In the genomic region with DNA sequence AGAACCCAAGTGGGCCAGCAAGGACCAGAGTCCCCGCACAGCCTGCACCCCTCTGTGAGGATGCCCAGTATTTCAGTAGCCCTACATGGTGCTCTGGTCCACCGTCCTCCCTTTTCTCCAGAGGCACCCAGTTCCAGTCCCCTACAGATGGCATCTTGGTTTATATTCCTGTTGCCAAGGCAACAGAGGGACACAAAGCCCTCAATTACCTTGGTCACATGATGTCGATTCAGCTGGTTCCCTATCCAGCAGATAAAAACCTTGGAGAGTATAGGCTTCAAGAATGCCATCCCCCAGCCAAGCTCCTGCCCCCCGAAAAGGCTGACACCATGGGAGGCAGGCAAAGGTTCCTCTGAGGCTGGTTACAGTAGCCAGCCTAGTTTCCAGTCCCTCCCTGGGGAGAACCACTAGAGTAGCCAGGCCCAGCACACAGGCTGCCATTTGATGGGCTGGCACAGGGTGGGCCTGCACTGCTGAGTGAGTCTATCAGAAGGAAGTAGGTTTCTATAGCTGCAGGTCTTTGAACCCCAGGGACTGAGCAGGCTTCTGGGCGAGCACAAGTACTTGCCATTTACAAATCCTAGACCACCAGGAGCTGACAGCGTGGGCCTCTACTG, we compare ENCODE assay signal across 14 mouse cellular contexts. TPM values are rescaled to one million over a fixed set of nuclear protein-coding genes. Genes with fewer than 3 reads are reported as not detected.
DNase-seq lines count a peak whose midpoint lies in the region; ATAC-seq and TF ChIP-seq lines count a peak whose summit lies in the region.
"Had no signal": no experiment of that assay in that cellular context is flagged by ENCODE, and none has a peak within 500 bp of the region (broad histone marks: within the 10 kb centered on the region; RNA-seq: fewer than 3 reads in every experiment).

No protein-coding gene starts in this region.

- H3K9me3 ChIP-seq in forebrain, embryonic 12.5 days = no peaks in the 10 kb centered on the region
- H3K9me3 ChIP-seq in midbrain, embryonic 15.5 days = no peaks in the 10 kb centered on the region

- peak overlapping the region; percentile 83 for H3K27ac ChIP-seq in forebrain, embryonic 12.5 days
- H3K27ac ChIP-seq in layer of hippocampus, adult 2 months = peak overlapping the region; percentile 87
- peak overlapping the region; percentile 69 for H3K27ac ChIP-seq in midbrain, embryonic 15.5 days

- ATAC-seq in forebrain, embryonic 12.5 days (ENCODE audit: low FRiP score) = peak; percentile 77
- ATAC-seq in midbrain, embryonic 15.5 days (replicated peaks) = peak; percentile 53
- no peak for ATAC-seq in cerebellum, adult (ENCODE audit: insufficient number of reproducible peaks, low FRiP score, low TSS enrichment)
- no peak for ATAC-seq in inflammation-experienced regulatory T-cells, adult 6 months

- H3K4me2 ChIP-seq in forebrain, embryonic 12.5 days = no peak overlapping the region
- no peak overlapping the region for H3K4me2 ChIP-seq in midbrain, embryonic 15.5 days

- DNase-seq in brain, embryonic 18.5 days (ENCODE audit: low read depth, low spot score) = peak; percentile 42
- peak; percentile 34 to 63 for DNase-seq in layer of hippocampus, adult 2 months (ENCODE audit: low spot score in 2 of 2)
- DNase-seq in cerebellum, adult 9-11 months = no peak
- DNase-seq in kidney, adult 11 months = no peak
- DNase-seq: cerebellum, postnatal 14 days had no signal

- H3K4me1 ChIP-seq in forebrain, embryonic 12.5 days = peaks cover 20% of the 10 kb centered on the region
- H3K4me1 ChIP-seq in midbrain, embryonic 15.5 days = peaks cover 15% of the 10 kb centered on the region

- no peaks in the 10 kb centered on the region for H3K27me3 ChIP-seq in forebrain, embryonic 12.5 days
- H3K27me3 ChIP-seq in midbrain, embryonic 15.5 days (replicated peaks) = no peaks in the 10 kb centered on the region

- peaks cover 99% of the 10 kb centered on the region for H3K36me3 ChIP-seq in forebrain, embryonic 12.5 days (replicated peaks)
- H3K36me3 ChIP-seq in midbrain, embryonic 15.5 days (replicated peaks) = peaks cover 59% of the 10 kb centered on the region

- no peak overlapping the region for H3K4me3 ChIP-seq in forebrain, embryonic 12.5 days (replicated peaks)
- peak overlapping the region; percentile 8; the same call in 1 of the 2 replicates for H3K4me3 ChIP-seq in layer of hippocampus, adult 2 months
- no peak overlapping the region for H3K4me3 ChIP-seq in midbrain, embryonic 15.5 days

- WGBS in forebrain, embryonic 12.5 days = 74% methylated on average over 6 of the region's 6 CpGs
- 43% methylated on average over 6 of the region's 6 CpGs for WGBS in midbrain, embryonic 15.5 days

- H3K9ac ChIP-seq in forebrain, embryonic 12.5 days = no peak overlapping the region
- no peak overlapping the region; the same call in 1 of the 2 replicates for H3K9ac ChIP-seq in midbrain, embryonic 15.5 days

- TF ChIP-seq CTCF in layer of hippocampus, adult 2 months (conservative IDR thresholded peaks at IDR 0.05) = no peak

RNA-seq across cellular contexts. Expression of gene 1700061G19Rik, which starts 21.3 kb away (rescaled TPM):
- polyA plus RNA-seq in forebrain, embryonic 12.5 days (2016; fragmentation: Nextera tagmentation; extraction: Ambion mirVana) = 0.50 and 0.59 TPM in 2 replicates
- under 1 TPM; 0.13 to 0.22 TPM for total RNA-seq in layer of hippocampus, adult 2 months (2021)
- 0.37 and 0.49 TPM in 2 replicates for polyA plus RNA-seq in midbrain, embryonic 15.5 days (2015; fragmentation: Nextera tagmentation; extraction: Ambion mirVana)
- polyA plus RNA-seq in inflammation-experienced regulatory T-cells, adult 6 months (2017; shearing (Covaris generic)) = under 1 TPM; 0.21 to 0.57 (median 0.28) TPM
- total RNA-seq: megakaryocyte-erythroid progenitor cell, adult 5-6 weeks had no signal

RNA-seq across cellular contexts. Expression of gene Acsbg2, which starts 22.4 kb away (rescaled TPM):
- not detected in 2 replicates for polyA plus RNA-seq in forebrain, embryonic 12.5 days (2016; fragmentation: Nextera tagmentation; extraction: Ambion mirVana)
- total RNA-seq in layer of hippocampus, adult 2 months (2021) = not detected
- not detected in 2 replicates for polyA plus RNA-seq in midbrain, embryonic 15.5 days (2015; fragmentation: Nextera tagmentation; extraction: Ambion mirVana)
- polyA plus RNA-seq in inflammation-experienced regulatory T-cells, adult 6 months (2017; shearing (Covaris generic)) = not detected
- total RNA-seq: megakaryocyte-erythroid progenitor cell, adult 5-6 weeks had no signal
- polyA plus RNA-seq: heart, embryonic 16.5 days; large intestine, adult 2 months; liver, embryonic 16.5 days; spleen, adult 2 months had no signal

RNA-seq across cellular contexts. Expression of gene Mllt1, which starts 38.6 kb away (rescaled TPM):
- polyA plus RNA-seq in forebrain, embryonic 12.5 days (2016; fragmentation: Nextera tagmentation; extraction: Ambion mirVana) = 87.6 and 97.8 TPM in 2 replicates
- total RNA-seq in layer of hippocampus, adult 2 months (2021) = 10 to 100 TPM; 81.0 to 87.5 TPM
- 103 and 106 TPM in 2 replicates for polyA plus RNA-seq in midbrain, embryonic 15.5 days (2015; fragmentation: Nextera tagmentation; extraction: Ambion mirVana)
- 1 to 10 TPM; 5.4 to 6.2 (median 5.6) TPM for polyA plus RNA-seq in inflammation-experienced regulatory T-cells, adult 6 months (2017; shearing (Covaris generic))

Comparison
In these comparisons a context has a peak if more than half of its experiments do, and no peak if none do; other contexts are left out.
1. DNase-seq: peak in brain, embryonic 18.5 days (single experiment) and layer of hippocampus, adult 2 months (2 of 2); none in cerebellum, adult 9-11 months (single experiment) and kidney, adult 11 months (single experiment).
2. ATAC-seq: peak in forebrain, embryonic 12.5 days (single experiment) and midbrain, embryonic 15.5 days (single experiment); none in cerebellum, adult (single experiment) and inflammation-experienced regulatory T-cells, adult 6 months (single experiment).
3. RNA of gene Mllt1, which starts 38.6 kb away (polyA plus RNA-seq): 103 to 106 TPM in midbrain, embryonic 15.5 days and 87.6 to 97.8 TPM in forebrain, embryonic 12.5 days; 5.4 to 6.2 TPM in inflammation-experienced regulatory T-cells, adult 6 months; every median in the first group is over 10 times any median in the second.
4. Peak in every context shown above with its lines, with median percentiles within 50 percentile points of each other: H3K27ac ChIP-seq.